Mouse (Mus musculus): ENCODE results near the gene Gpc2. TPM values are rescaled to one million over a fixed set of nuclear protein-coding genes. Genes with fewer than 3 reads are reported as not detected.

Gene Gpc2
- polyA plus RNA-seq, 1 experiment from 2014 or later = 23.9 TPM

Other genes starting within 250 kb of the Gpc2 start
- not detected in 2 replicates for gene Smok3c, start 226.8 kb downstream of the Gpc2 start, polyA plus RNA-seq (2014; fragmentation: Nextera tagmentation; extraction: Ambion mirVana)
- 32.5 and 39.4 TPM in 2 replicates for gene Zkscan1, start 194.9 kb downstream of the Gpc2 start, polyA plus RNA-seq (2014; fragmentation: Nextera tagmentation; extraction: Ambion mirVana)
- 110 and 124 TPM in 2 replicates for gene Zscan21, start 163.1 kb downstream of the Gpc2 start, polyA plus RNA-seq (2014; fragmentation: Nextera tagmentation; extraction: Ambion mirVana)
- gene Zfp113, start 124.3 kb downstream of the Gpc2 start, polyA plus RNA-seq (2014; fragmentation: Nextera tagmentation; extraction: Ambion mirVana) = 28.9 and 33.4 TPM in 2 replicates
- 261 and 292 TPM in 2 replicates for gene Cops6, start 118.9 kb downstream of the Gpc2 start, polyA plus RNA-seq (2014; fragmentation: Nextera tagmentation; extraction: Ambion mirVana)
- gene Ap4m1, start 108.0 kb downstream of the Gpc2 start, polyA plus RNA-seq (2014; fragmentation: Nextera tagmentation; extraction: Ambion mirVana) = 15.8 and 19.9 TPM in 2 replicates
- 220 and 253 TPM in 2 replicates for gene Mcm7, start 107.6 kb downstream of the Gpc2 start, polyA plus RNA-seq (2014; fragmentation: Nextera tagmentation; extraction: Ambion mirVana)
- 106 and 110 TPM in 2 replicates for gene Taf6, start 92.6 kb downstream of the Gpc2 start, polyA plus RNA-seq (2014; fragmentation: Nextera tagmentation; extraction: Ambion mirVana)
- gene Cnpy4, start 92.5 kb downstream of the Gpc2 start, polyA plus RNA-seq (2014; fragmentation: Nextera tagmentation; extraction: Ambion mirVana) = 52.4 and 56.4 TPM in 2 replicates
- gene Mblac1, start 85.7 kb downstream of the Gpc2 start, polyA plus RNA-seq (2014; fragmentation: Nextera tagmentation; extraction: Ambion mirVana) = 8.6 and 12.0 TPM in 2 replicates
- gene Nxpe5, start 54.1 kb downstream of the Gpc2 start, polyA plus RNA-seq (2014; fragmentation: Nextera tagmentation; extraction: Ambion mirVana) = not detected in 2 replicates
- 51.0 and 54.4 TPM in 2 replicates for gene Lamtor4, start 24.5 kb downstream of the Gpc2 start, polyA plus RNA-seq (2014; fragmentation: Nextera tagmentation; extraction: Ambion mirVana)
- 7.0 and 7.1 TPM in 2 replicates for gene BC037034, start 16.0 kb downstream of the Gpc2 start, polyA plus RNA-seq (2014; fragmentation: Nextera tagmentation; extraction: Ambion mirVana)
- 4.6 and 6.1 TPM in 2 replicates for gene Gal3st4, start 7.2 kb downstream of the Gpc2 start, polyA plus RNA-seq (2014; fragmentation: Nextera tagmentation; extraction: Ambion mirVana)
- 0.06 TPM in 2 replicates for gene Gm43720, start within 50 bp of the Gpc2 start, polyA plus RNA-seq (2014; fragmentation: Nextera tagmentation; extraction: Ambion mirVana)
- gene Stag3, start 235 bp upstream of the Gpc2 start, polyA plus RNA-seq (2014; fragmentation: Nextera tagmentation; extraction: Ambion mirVana) = 3.0 and 3.5 TPM in 2 replicates
- gene Pvrig, start 62.0 kb upstream of the Gpc2 start, polyA plus RNA-seq (2014; fragmentation: Nextera tagmentation; extraction: Ambion mirVana) = 0.14 TPM in 1 of 2 replicates, not detected in the other
- 54.0 and 58.2 TPM in 2 replicates for gene Zfp157, start 161.5 kb upstream of the Gpc2 start, polyA plus RNA-seq (2014; fragmentation: Nextera tagmentation; extraction: Ambion mirVana)